Mouse (Mus musculus): ENCODE measurements at regions not wholly inside any gene's neighbourhood (a gene's known extent, or its start where the extent isn't known, plus 50 kb on each side); places are given as distances from the start of the nearest gene placed in this dataset.

- no peak for ATAC-seq (replicated peaks; ENCODE audit: low FRiP score, poor library complexity, severe bottlenecking)
These were observed 155.2 kb upstream of the Haao start for GRCm38 (mm10) chr17:84002939-84003338.

- ATAC-seq (replicated peaks; ENCODE audit: low FRiP score, poor library complexity, severe bottlenecking): no peak
These were observed 154.6 kb upstream of the Haao start for GRCm38 (mm10) chr17:84002327-84002726.

GRCm38 (mm10) chr17:84000115-84000514 lies 152.4 kb upstream of the Haao start:
- no peak for ATAC-seq (replicated peaks; ENCODE audit: low FRiP score, poor library complexity, severe bottlenecking)

- no peak for ATAC-seq (replicated peaks; ENCODE audit: low FRiP score, poor library complexity, severe bottlenecking)
These were observed 151.3 kb upstream of the Haao start for GRCm38 (mm10) chr17:83998972-83999545.

- no peak for ATAC-seq (replicated peaks; ENCODE audit: low FRiP score, poor library complexity, severe bottlenecking)
These were observed 150.6 kb upstream of the Haao start for GRCm38 (mm10) chr17:83998341-83998740.

- 0 out of 2 replicates have a peak, but pooled peaks have one; percentile 52 for ATAC-seq (replicated peaks; ENCODE audit: low FRiP score, poor library complexity, severe bottlenecking)
These were observed 150.0 kb upstream of the Haao start for GRCm38 (mm10) chr17:83997778-83998177.

GRCm38 (mm10) chr17:83993028-83993427 lies 145.3 kb upstream of the Haao start:
- ATAC-seq (replicated peaks; ENCODE audit: low FRiP score, poor library complexity, severe bottlenecking): no peak

- ATAC-seq (replicated peaks; ENCODE audit: low FRiP score, poor library complexity, severe bottlenecking): no peak
These were observed 142.9 kb upstream of the Haao start for GRCm38 (mm10) chr17:83990421-83991365.

GRCm38 (mm10) chr17:83988897-83989296 lies 141.1 kb upstream of the Haao start:
- no peak for ATAC-seq (replicated peaks; ENCODE audit: low FRiP score, poor library complexity, severe bottlenecking)

- ATAC-seq (replicated peaks; ENCODE audit: low FRiP score, poor library complexity, severe bottlenecking): no peak
These were observed 140.4 kb upstream of the Haao start for GRCm38 (mm10) chr17:83988165-83988564.

- ATAC-seq (replicated peaks; ENCODE audit: low FRiP score, poor library complexity, severe bottlenecking): no peak
These were observed 139.9 kb upstream of the Haao start for GRCm38 (mm10) chr17:83987683-83988082.

- ATAC-seq (replicated peaks; ENCODE audit: low FRiP score, poor library complexity, severe bottlenecking): no peak
These were observed 138.3 kb upstream of the Haao start for GRCm38 (mm10) chr17:83985916-83986578.

- no peak for ATAC-seq (replicated peaks; ENCODE audit: low FRiP score, poor library complexity, severe bottlenecking)
These were observed 137.6 kb upstream of the Haao start for GRCm38 (mm10) chr17:83985333-83985790.

GRCm38 (mm10) chr17:83983837-83984388 lies 136.2 kb upstream of the Haao start:
- ATAC-seq (replicated peaks; ENCODE audit: low FRiP score, poor library complexity, severe bottlenecking): no peak

- ATAC-seq (replicated peaks; ENCODE audit: low FRiP score, poor library complexity, severe bottlenecking): no peak
These were observed 135.5 kb upstream of the Haao start for GRCm38 (mm10) chr17:83983070-83983836.

- ATAC-seq (replicated peaks; ENCODE audit: low FRiP score, poor library complexity, severe bottlenecking): no peak
These were observed 134.9 kb upstream of the Haao start for GRCm38 (mm10) chr17:83982700-83983069.

- no peak for ATAC-seq (replicated peaks; ENCODE audit: low FRiP score, poor library complexity, severe bottlenecking)
These were observed 131.2 kb upstream of the Haao start for GRCm38 (mm10) chr17:83978858-83979470.

GRCm38 (mm10) chr17:83977725-83978124 lies 130.0 kb upstream of the Haao start:
- no peak for ATAC-seq (replicated peaks; ENCODE audit: low FRiP score, poor library complexity, severe bottlenecking)

- ATAC-seq (replicated peaks; ENCODE audit: low FRiP score, poor library complexity, severe bottlenecking): no peak
These were observed 128.1 kb upstream of the Haao start for GRCm38 (mm10) chr17:83975813-83976212.

Data from erythroid progenitor cell, adult 5-6 weeks (primary cell).